Mouse (Mus musculus) embryonic facial prominence, embryonic 11.5 days (tissue): ENCODE data around the gene Pde1a. TPM values are rescaled to one million over a fixed set of nuclear protein-coding genes. Genes with fewer than 3 reads are reported as not detected.

Source experiments
- ATAC-seq: fragments of 200-750 bp; cut with Nextera tagmentation; replicated peaks from 2 replicates; pipeline ENCODE4 v1.8.0; 2017; ENCODE audit warnings: low read depth; ENCODE audit not compliant: insufficient number of reproducible peaks, low FRiP score, low TSS enrichment
- DNase-seq: peaks from one replicate; pipeline ENCODE4 v3.0.0-alpha.2; 2015; ENCODE audit warnings: low spot score
- H3K27ac ChIP-seq: fragments of 300-500 bp; sonication (generic); replicated peaks from 2 replicates; pipeline ENCODE4 v1.5.1; 2014; ENCODE audit warnings: mild to moderate bottlenecking, low read depth, low read length, control low read depth
- H3K27me3 ChIP-seq: fragments of 300-500 bp; sonication (generic); 2 replicates; pipeline ENCODE4 v1.6.1; 2014; ENCODE audit warnings: mild to moderate bottlenecking, low read length, moderate library complexity, mixed read lengths; ENCODE audit not compliant: control insufficient read depth, insufficient read depth
- H3K36me3 ChIP-seq: fragments of 300-500 bp; sonication (generic); replicated peaks from 2 replicates; pipeline ENCODE4 v1.6.1; 2014; ENCODE audit warnings: low read depth, mild to moderate bottlenecking, low read length, moderate library complexity, mixed read lengths; ENCODE audit not compliant: control insufficient read depth, insufficient read depth
- H3K4me1 ChIP-seq: fragments of 300-500 bp; sonication (generic); 2 replicates; pipeline ENCODE4 v1.6.1; 2014; ENCODE audit warnings: low read length, mixed read lengths; ENCODE audit not compliant: control insufficient read depth, insufficient read depth
- H3K4me2 ChIP-seq: fragments of 300-500 bp; sonication (generic); 2 replicates; pipeline ENCODE4 v1.6.1; 2014; ENCODE audit warnings: low read depth, mild to moderate bottlenecking, control low read depth, low read length, moderate library complexity
- H3K4me3 ChIP-seq: fragments of 300-500 bp; sonication (generic); 2 replicates; pipeline ENCODE4 v1.5.1; 2014; ENCODE audit warnings: low read depth, low read length, control low read depth
- H3K9ac ChIP-seq: fragments of 300-500 bp; sonication (generic); replicated peaks from 2 replicates; pipeline ENCODE4 v1.6.1; 2014; ENCODE audit warnings: mild to moderate bottlenecking, control low read depth, low read length
- H3K9me3 ChIP-seq: fragments of 300-500 bp; sonication (generic); replicated peaks from 2 replicates; pipeline ENCODE4 v1.6.1; 2016; ENCODE audit warnings: mild to moderate bottlenecking, low read length, inconsistent platforms, mixed read lengths; ENCODE audit not compliant: control insufficient read depth
- WGBS: fragments of 180-500 bp; shearing (Covaris S2); extraction: QIAGEN DNeasy Blood & Tissue Kit; methylation state at CpG from one replicate; pipeline ENCODE4 v1.1.7; 2014; 5-methylcytosine and 5-hydroxymethylcytosine counted together
- polyA plus RNA-seq: library from polyadenylated mRNA; unstranded; fragments of >200 nt; fragmentation: Nextera tagmentation; extraction: Ambion mirVana; gene quantifications from 2 replicates; pipeline ENCODE4 v1.2.1, GENCODE M21; 2014

Gene Pde1a
- polyA plus RNA-seq, 1 experiment from 2014 or later: 4.4 TPM

- no peak overlapping the region for H3K4me2 ChIP-seq
- no peak overlapping the region for H3K27ac ChIP-seq
- H3K36me3 ChIP-seq: no peaks in the 10 kb centered on the region
- no peaks in the 10 kb centered on the region for H3K9me3 ChIP-seq
- H3K9ac ChIP-seq: no peak overlapping the region
- DNase-seq: no peak
- H3K4me1 ChIP-seq: no peaks in the 10 kb centered on the region
- no peak overlapping the region for H3K4me3 ChIP-seq
- WGBS: 80% methylated on average over 3 of the region's 3 CpGs
- no peak for ATAC-seq
- no peaks in the 10 kb centered on the region for H3K27me3 ChIP-seq
Measured at GRCm38 (mm10) chr2:80135076-80135475, 5.8 kb upstream of the Pde1a start.

- Histone ChIP-seq H3K4me3 (no peak overlapping the region), H3K9me3 (no peaks in the 10 kb centered on the region), H3K27ac (no peak overlapping the region), H3K4me2 (no peak overlapping the region), H3K9ac (no peak overlapping the region), H3K27me3 (no peaks in the 10 kb centered on the region), H3K36me3 (no peaks in the 10 kb centered on the region), H3K4me1 (no peaks in the 10 kb centered on the region)
- ATAC-seq (no peak), DNase-seq (no peak)
- 80% methylated on average over 3 of the region's 3 CpGs for WGBS
Measured at GRCm38 (mm10) chr2:80132677-80133076, 3.4 kb upstream of the Pde1a start.

- Histone ChIP-seq H3K4me2 (no peak overlapping the region), H3K27ac (no peak overlapping the region), H3K9me3 (no peaks in the 10 kb centered on the region), H3K9ac (no peak overlapping the region), H3K36me3 (no peaks in the 10 kb centered on the region), H3K27me3 (no peaks in the 10 kb centered on the region), H3K4me1 (no peaks in the 10 kb centered on the region), H3K4me3 (no peak overlapping the region)
- DNase-seq (no peak), ATAC-seq (no peak)
- 25% methylated on average over 4 of the region's 4 CpGs for WGBS
Measured at GRCm38 (mm10) chr2:80126663-80127062, 2.6 kb downstream of the Pde1a start.

GRCm38 (mm10) chr2:80086891-80087290 lies 42.4 kb downstream of the Pde1a start:
- Histone ChIP-seq H3K4me1 (no peaks in the 10 kb centered on the region), H3K9ac (no peak overlapping the region), H3K9me3 (no peaks in the 10 kb centered on the region), H3K4me3 (no peak overlapping the region), H3K36me3 (no peaks in the 10 kb centered on the region), H3K27me3 (no peaks in the 10 kb centered on the region), H3K4me2 (no peak overlapping the region), H3K27ac (no peak overlapping the region)
- DNase-seq: peak; percentile 52
- 88% methylated on average over 2 of the region's 2 CpGs for WGBS
- ATAC-seq: no peak

GRCm38 (mm10) chr2:80080090-80080821 lies 49.0 kb downstream of the Pde1a start:
- H3K9ac ChIP-seq: no peak overlapping the region
- no peaks in the 10 kb centered on the region for H3K27me3 ChIP-seq
- DNase-seq: no peak
- WGBS: 84% methylated on average over 9 of the region's 9 CpGs
- no peaks in the 10 kb centered on the region for H3K9me3 ChIP-seq
- no peak overlapping the region for H3K4me3 ChIP-seq
- H3K27ac ChIP-seq: no peak overlapping the region
- H3K4me2 ChIP-seq: no peak overlapping the region
- no peaks in the 10 kb centered on the region for H3K36me3 ChIP-seq
- no peaks in the 10 kb centered on the region for H3K4me1 ChIP-seq
- ATAC-seq: no peak

GRCm38 (mm10) chr2:80079618-80080017 lies 49.6 kb downstream of the Pde1a start:
- Histone ChIP-seq H3K4me1 (no peaks in the 10 kb centered on the region), H3K4me2 (no peak overlapping the region), H3K36me3 (no peaks in the 10 kb centered on the region), H3K4me3 (no peak overlapping the region), H3K9ac (no peak overlapping the region), H3K27me3 (no peaks in the 10 kb centered on the region), H3K27ac (no peak overlapping the region), H3K9me3 (no peaks in the 10 kb centered on the region)
- ATAC-seq (no peak), DNase-seq (no peak)
- WGBS: 88% methylated on average over 4 of the region's 4 CpGs

- ATAC-seq (no peak), DNase-seq (no peak)
- no peaks in the 10 kb centered on the region for H3K36me3 ChIP-seq
- no peaks in the 10 kb centered on the region for H3K9me3 ChIP-seq
- 84% methylated on average over 4 of the region's 4 CpGs for WGBS
- H3K9ac ChIP-seq: no peak overlapping the region
- no peaks in the 10 kb centered on the region for H3K27me3 ChIP-seq
- no peak overlapping the region for H3K4me2 ChIP-seq
- H3K4me3 ChIP-seq: no peak overlapping the region
- no peaks in the 10 kb centered on the region for H3K4me1 ChIP-seq
- no peak overlapping the region for H3K27ac ChIP-seq
Measured at GRCm38 (mm10) chr2:80076323-80076722, 52.9 kb downstream of the Pde1a start.

GRCm38 (mm10) chr2:80074531-80074930 lies 54.7 kb downstream of the Pde1a start:
- Histone ChIP-seq H3K4me2 (no peak overlapping the region), H3K4me3 (no peak overlapping the region), H3K9ac (no peak overlapping the region), H3K27ac (no peak overlapping the region), H3K9me3 (no peaks in the 10 kb centered on the region), H3K36me3 (no peaks in the 10 kb centered on the region), H3K4me1 (no peaks in the 10 kb centered on the region), H3K27me3 (no peaks in the 10 kb centered on the region)
- WGBS: 74% methylated on average over 2 of the region's 2 CpGs
- DNase-seq: no peak
- ATAC-seq: no peak
